Mouse (Mus musculus) kidney, postnatal 36 days (tissue): Measurements from ENCODE around the gene Tfap2c.

Experiments
- DNase-seq, 2 experiments: peaks; one replicate each; pipeline ENCODE4 v3.0.0; 2021 to 2022; ENCODE audit warnings: mixed read lengths in 2 of 2

Tfap2c gene

DNA sequence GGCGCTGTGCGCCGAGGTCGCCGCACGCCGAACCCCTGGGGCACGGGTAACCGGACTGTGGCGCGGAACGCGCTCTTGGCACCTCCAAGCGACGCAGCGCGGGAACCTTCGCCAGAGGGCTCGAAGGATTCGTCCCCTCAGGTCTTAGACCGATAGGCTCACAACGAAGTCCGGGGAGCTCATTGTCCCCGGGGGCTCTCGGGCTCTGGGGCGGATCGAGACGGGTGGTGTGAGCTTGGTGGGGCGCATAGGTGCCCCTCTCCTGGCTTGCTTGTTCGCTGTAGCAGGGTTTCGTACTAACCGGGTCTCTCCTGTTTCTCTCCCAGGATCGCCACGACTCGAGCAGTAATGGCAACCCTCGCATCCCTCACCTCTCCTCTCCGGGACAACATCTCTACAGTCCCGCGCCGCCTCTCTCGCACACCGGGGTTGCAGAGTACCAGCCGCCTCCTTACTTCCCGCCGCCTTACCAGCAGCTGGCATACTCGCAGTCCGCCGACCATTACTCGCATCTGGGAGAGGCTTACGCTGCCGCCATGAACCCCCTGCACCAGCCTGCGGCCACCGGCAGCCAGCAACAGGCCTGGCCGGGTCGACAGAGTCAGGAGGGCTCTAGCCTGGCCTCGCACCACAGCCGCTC, 1.8 kb downstream of the Tfap2c start:
- DNase-seq, result peak in 1 of 2 experiments; percentile 8

DNA sequence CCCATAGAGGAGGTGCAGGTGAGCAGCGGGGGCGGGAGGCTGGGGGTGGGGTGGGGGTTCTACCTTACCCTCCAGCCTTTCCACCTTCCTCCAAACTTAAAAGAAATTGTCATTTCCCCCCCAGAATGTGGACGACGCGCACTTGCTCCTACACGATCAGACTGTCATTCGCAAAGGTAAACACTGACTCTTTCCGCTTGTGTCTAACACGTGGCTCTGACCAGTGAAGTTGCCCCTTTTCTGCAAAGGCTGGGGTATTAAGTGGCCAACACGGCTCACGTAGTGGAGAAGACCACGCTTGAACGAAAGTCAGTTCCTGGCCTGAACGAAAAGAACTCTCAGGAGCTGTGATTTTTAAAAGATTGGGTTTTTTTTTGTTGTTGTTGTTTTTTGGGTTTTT, 2.5 kb downstream of the Tfap2c start:
- no peak for DNase-seq

DNA sequence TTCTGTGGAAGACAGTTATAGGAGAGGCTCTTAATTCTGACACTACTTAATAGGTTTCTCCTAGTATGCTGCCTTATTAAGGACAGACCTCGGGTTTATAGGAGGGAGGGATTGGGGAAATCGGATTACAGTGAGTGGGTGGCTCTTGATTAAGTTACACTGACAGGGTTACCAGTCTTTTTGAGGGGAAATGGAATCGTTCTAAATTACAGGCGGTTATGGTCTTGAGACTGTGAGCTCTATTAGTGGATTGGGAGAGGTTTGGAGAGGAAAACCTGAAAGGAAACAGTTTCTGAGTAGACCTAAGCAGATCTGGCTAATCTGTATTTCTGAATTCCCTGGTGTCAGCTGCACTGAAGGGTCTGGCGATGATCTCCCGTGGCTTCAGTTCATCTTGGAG, 3.3 kb downstream of the Tfap2c start:
- DNase-seq, result no peak

DNA sequence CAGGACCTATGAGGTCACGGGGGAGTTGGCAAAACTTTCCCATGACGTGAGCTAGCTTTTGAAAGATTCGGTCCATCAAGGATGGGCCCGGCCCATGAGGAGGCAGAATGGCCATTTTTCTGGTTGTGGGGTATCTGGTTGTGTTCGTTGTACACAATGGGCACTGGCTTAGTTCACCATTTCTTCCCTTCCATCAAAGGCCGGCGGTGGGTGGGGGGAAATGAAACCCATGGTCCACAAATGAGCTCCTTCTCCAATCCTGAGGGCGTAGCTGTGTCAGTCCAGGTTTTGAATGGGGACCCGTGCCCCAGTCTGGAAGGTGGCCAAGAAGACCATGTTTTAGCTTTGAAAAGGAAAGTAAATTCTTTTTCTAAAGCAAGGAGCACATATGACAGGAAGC, 4.8 kb downstream of the Tfap2c start:
- DNase-seq, result no peak

DNA sequence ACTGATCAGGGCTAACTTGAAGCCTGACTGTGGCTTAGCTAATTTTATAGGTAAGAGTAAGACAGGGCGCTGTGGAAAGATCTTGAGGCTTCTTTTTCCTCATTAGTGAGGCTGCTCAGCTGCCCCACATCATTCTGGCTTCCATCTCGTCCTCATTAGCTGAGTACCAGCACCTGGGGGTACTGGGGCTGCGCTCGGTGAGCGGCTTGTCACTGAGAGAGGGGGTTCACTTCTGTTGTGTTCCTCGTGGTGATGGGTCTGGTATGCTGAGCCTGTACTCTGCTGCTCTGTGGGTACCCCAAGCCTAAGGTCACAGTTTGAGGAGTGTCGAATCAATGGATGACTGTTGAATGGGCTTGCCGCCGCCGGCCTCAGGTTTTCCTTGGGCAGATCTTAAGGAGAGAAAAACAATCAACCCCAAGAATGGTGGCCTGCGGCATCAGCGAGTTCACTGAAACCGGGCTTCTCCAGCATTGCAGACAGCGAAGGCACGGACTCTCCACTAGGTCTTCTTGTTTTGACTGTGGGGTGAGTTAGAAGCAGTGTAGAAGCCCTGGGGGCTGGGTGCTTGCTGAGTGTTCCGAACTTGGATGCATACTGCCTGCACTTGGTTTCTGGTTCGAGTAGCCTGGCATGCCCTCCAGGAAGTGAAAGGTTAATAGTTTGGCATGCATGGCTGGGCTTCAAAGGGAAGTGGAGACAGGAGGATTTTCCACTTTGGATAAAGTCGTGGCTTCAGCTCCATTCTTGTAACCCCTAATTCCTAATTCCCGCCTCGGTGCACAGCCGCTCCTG, 9.5 kb downstream of the Tfap2c start:
- no peak for DNase-seq

DNA sequence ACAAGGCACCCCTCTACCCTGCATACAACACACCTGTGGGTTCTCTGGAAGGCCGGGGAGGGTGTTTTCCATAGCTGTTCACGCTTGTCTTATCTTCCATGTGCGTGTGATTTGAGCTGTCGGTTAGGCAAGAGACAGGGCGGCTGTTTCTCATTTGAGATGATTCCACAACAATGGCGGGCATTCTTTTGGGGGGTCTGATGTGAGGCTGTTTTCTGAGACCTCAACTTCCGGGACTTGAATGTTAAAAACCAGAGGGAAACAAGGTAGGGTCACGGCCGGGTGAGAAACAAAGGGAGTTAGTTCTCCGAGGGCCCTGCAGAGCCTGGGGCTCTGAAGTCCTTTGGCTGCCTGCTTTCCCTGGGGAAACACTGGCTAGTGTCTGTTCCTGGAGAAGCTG, 11.6 kb downstream of the Tfap2c start:
- no peak for DNase-seq

DNA sequence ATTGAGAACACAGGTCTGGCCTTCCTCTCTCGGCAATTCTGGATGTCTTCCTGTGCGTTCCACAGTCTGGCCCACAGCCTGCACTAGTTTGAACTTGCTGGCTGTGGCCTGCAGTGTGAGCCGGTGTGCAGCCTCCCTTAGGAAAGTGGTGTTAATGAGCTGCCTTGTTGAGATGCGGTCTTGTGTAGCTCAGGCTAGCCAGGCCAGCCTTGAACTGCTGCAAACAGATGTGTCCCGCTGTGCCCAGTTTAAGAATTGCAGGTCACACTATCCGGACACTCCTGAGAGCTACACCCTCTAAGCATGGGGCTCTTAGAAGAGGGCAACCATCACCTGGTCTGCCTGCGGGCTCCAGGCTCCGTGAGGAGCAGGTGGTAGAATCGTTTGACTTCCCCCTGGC, 18.4 kb downstream of the Tfap2c start:
- DNase-seq, result no peak

DNA sequence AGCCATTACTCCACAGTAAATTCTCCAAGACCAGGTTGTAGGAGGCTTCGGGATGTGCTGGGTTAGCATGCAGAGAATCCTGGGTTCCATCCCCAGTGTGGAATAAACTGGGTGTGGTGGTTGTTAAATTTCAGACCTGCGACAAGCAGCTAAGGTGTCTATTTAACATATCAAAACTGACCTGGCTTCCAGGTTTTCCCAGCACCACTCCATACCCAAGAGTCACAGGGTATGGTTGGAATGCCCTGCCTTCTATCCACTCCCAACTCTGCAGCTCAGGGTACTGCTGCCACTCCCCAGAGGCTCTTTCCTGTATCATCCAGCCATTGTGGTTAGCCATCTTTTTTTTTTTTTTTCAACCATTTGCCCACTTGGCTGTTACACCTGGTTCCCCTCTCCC, 19.1 kb downstream of the Tfap2c start:
- DNase-seq, result no peak

DNA sequence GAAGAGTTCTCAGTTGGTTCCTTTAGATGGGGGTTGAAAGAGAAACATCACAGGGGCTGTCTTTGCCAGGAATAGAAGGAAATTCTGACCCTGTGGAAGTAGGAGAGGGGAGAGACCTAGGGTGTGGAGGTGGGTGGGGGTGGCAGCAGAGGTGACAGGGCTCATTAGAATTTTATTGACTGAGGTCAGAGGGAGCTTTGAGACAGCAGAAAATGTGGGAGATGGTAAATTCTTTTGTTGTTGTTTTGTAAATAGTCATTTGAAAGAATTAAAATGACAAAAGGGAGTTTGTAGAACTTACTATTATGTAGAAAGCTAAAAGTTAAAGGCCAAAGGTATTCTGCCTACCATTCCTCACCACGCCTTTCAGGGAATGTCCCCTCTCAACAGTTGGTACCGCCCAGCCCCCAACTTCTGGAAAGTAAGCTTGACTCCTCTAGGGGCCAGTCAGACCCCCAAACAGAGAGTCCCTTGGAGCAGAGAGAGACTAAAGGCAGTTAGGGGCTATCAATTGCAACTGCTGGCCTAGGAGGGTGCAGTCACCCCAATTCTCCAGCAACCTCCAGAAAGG, 27.9 kb downstream of the Tfap2c start:
- no peak for DNase-seq

DNA sequence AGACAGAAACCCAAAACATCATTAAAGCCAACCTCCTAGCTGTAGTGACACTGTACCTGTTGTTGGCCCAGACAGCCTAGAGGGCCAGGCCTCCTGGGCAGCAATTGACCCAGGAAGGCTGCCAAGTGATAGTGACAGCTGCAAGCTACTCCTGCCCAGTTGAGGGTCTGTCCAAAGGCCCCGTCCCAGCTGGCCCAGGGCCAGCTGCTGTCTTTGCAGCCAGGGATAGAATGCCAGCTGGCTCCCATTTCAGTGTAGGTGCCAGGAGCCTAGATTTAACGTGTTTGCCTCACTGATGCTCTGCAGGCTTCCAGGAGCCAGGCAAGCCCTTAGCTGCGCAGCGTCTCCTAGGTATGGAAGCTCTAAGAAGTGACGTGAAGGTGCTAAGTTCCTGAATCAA, 29.8 kb downstream of the Tfap2c start:
- no peak for DNase-seq

DNA sequence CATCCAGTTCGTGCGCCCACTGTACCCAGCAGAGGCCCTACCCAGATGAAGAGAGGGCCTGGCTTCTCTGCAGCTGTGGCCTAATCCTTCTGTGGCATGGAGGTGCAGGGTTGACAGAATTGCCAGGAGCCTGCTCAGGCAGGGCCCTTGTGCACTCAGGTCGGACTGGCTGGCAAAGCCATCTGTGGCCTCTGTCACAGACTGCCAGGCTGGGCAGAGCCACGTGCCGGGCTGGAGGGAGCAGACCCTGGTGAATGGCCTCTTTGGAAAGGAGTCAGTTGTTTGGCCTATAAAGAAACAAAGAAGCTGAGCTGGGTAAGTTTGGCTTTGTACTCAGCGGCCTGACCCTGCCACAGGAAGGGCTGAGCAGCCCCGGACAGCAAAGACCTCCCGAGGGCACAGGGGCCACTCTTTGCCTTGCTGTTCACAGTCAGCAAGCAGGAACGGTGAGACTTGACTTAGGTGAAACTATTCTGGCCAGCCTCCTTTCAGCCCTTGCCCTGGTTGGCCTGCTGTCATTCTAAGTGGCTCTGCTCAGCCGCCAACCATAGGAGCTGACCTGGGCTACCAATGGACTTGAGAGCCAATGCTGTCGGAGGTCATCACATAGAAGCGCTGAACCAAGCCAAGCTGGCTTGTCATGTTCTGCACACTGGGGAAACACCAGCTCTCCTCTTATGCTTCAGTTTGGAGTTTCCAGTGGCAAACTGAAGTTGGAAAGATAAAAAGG, 31.3 kb downstream of the Tfap2c start:
- no peak for DNase-seq

DNA sequence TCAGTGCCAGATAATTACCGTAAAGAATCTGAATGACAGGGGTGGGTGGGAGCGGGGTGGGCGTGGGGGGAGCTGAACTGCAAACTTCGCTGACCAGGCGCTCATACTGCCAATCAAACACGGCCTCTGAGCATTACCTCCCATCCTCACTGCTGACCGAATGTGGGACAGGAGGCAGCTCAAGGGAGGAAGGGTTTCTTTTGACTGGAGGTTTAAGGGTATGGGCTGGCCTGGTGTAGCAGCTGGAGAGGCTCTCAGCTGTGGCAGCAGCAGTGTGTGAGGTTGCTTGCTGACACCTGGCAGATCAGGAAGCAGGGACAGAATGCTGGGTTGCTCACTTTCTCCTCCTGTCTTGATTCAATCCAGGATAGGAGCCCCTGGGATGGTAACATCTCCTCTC, 33.9 kb downstream of the Tfap2c start:
- no peak for DNase-seq

DNA sequence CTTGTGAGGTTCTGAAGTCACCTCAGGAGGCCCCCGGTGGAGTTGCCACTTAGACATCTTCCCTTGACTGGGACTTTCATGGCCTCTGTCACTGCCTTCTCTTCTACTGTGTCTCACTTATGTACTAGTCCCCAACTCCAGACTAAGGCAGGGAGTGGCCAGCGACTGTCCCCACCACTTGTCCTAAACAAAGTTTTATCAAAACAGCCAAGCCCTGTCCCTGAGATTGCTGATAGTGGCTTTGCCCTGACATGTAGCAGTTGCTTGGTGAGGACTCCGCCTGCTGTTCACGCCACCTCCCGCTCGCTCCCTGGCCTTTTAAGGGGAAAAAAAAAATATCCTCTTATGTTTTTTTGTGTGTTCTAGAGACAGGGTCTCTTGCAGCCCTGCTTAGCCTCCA, 35.9 kb downstream of the Tfap2c start:
- DNase-seq, result no peak

DNA sequence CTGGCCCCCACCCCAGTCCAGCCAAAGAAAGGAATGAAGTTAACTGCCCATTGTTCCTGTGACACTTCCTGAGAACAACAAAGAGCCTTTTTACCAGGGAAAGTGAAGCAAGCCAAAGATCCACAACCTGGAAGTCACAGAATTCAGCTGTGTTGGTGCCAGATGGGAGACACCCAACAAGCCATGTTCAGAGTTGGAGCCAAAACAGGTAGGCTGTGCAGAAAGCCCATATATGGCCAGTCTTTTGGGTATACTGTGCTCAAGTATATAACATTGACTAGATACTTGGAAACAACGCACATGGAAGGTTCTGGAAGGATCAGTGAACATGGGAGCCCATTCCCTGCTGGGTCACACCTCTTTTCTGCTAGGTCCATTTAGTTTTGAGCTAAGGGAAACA, 39.7 kb downstream of the Tfap2c start:
- no peak for DNase-seq

DNA sequence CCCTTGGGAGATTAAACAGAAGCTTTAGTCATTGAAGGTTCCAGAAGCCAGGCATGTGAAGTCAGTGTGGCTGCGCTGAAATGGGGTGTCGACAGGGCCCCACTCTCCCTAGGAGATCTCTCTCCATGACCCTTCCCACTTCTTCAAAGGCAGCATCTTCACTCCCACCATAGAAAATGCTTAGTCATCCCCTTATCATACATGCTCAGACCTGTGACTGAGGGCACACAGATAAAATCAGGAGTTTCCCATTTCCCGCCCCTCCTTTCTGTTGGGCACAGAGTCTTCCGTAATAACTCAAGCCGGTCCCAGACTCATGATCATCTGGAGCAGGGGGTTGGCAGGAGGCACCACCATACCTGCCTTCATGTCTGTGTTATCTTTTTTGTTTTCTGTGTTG, 41.4 kb downstream of the Tfap2c start:
- no peak for DNase-seq

DNA sequence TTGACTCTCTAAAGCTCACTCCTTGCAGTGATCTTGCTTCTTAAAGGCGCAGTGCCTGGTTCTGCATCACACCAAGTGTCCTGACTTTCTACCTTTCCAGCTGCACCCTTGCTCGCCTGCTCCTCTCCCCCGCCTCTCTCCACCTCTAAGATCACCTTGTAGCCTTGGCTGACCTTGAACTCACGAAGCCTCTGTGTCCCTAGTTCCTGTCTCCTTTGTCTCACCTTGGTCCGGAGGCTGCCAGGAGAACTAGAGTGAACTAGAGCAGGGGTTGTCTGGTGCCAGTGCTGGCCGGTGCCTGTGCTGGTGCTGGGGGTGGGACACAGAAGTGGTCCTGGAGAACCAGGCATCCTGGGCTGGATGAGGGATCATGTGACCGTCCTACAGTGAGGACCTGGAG, 44.9 kb downstream of the Tfap2c start:
- no peak for DNase-seq

DNA sequence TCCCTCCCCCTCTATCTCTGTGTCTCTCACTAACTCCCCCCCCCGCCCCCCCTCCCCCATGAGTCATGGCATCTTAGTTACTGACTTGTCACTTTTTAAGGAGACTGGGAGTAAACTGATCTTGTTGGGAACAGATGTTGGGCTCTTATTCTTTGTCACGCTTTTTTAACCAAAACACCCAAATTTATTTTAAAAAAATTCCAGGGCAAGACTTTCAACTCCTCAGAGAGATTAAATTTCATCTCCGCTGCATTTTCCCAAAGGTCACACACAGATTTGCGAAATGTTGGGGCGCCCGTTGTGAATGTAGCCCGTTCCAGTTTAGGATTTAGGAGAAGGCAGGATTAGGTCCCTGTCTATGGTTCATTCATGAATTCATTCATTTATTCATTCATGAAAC, 47.7 kb downstream of the Tfap2c start:
- DNase-seq, result no peak

DNA sequence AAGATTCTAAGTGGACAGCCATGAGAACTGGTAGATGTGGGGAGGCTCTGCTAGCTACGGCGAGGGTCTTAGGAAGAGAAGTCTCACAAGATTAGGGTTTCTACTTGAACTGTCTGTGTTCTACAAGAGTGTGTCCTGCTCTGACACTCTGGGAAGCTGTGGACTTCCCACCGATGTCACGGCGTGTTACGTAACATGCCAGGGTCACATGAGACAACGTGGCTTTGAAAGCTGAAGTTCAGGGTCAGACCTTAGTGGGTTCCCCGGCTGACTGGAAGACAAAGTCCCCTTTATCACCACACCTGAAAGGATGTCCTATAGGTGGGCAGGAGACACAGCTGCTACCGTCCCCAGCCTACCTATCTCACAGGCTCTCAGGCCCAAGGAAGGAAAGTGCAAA, 48.5 kb downstream of the Tfap2c start:
- DNase-seq, result no peak

DNA sequence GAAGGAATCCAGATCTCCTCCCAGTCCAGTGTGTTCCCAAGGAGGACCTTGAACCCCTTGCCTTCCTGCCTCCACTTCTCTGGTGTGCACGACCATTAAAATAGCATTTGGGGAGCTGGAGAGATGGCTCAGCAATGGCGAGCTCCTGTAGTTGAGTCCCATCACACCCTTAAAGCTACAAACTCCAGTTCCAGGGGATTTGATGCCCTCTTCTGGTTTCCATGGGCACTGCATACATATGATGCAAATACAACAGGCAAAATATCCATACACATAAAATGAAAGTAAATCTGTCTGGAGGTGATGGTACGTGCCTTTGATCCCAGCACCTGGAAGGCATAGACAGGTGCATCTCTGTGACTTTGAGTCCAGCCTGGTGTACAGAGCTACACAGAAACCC, 55.2 kb downstream of the Tfap2c start:
- no peak for DNase-seq

DNA sequence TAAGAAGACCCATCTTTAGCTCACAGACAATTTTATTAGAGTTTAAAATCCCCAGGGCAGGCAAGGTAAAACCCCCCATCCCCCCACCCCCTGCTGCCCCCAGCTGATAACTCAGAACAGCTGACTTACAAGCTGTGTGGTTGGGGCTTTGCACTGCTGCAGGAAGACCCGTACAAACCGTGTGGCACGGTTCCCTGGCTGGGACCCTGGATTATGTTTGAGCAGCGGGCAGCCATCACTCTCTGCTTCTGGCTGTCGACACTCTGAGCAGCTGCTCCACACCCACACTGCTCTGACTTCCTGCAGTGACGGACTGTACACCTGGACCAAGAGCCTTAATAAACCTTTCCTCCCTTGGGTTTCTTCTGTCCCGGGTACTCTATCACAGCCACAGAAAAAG, 56.2 kb downstream of the Tfap2c start:
- DNase-seq, result no peak

DNA sequence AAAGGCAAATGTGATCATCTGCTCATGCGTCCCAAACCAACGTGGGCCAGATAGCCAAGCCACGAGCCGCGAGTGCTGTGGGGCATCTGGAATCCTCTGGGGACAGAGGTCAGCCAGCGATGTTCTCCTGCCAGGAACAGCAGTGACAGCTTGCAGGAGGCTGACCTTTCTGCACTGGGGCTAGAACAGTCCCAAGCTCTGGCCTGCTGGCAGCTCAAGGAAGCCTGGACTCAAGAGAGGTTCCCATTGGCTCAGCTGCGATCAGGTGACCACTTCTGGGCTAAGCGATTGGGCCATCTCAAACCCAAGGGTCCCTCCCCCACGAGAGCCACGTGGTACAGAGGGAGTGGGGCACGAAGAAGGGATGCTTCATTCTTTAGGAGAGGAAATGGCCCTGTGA, 58.3 kb downstream of the Tfap2c start:
- no peak for DNase-seq
